Mouse (Mus musculus): ENCODE data around the gene Pigo. TPM values are rescaled to one million over a fixed set of nuclear protein-coding genes. Genes with fewer than 3 reads are reported as not detected.
A peak's percentile ranks its signal among the peaks of the same experiment; 100 is the strongest.

Gene Pigo
- polyA plus RNA-seq, 1 experiment from 2014 or later, result 17.3 TPM

GRCm38 (mm10) chr4:43033481-43033880 lies 7.9 kb upstream of the Pigo start:
- Histone ChIP-seq H3K36me3 (replicated peaks; ENCODE audit: control insufficient read depth, insufficient read depth, low read depth, low read length) (no peaks in the 10 kb centered on the region; the same call in 1 of the 2 replicates), H3K9me3 (replicated peaks; ENCODE audit: control insufficient read depth, low read length) (no peaks in the 10 kb centered on the region), H3K9ac (replicated peaks; ENCODE audit: low read length) (no peak overlapping the region), H3K4me2 (ENCODE audit: low read depth, low read length) (no peak overlapping the region), H3K27me3 (ENCODE audit: control insufficient read depth, insufficient read depth, low read length) (no peaks in the 10 kb centered on the region), H3K4me3 (ENCODE audit: low read depth, low read length) (no peak overlapping the region), H3K4me1 (ENCODE audit: control insufficient read depth, insufficient read depth, low read length) (no peaks in the 10 kb centered on the region), H3K27ac (replicated peaks; ENCODE audit: low read depth, low read length) (no peak overlapping the region)
- DNase-seq (ENCODE audit: low spot score) (no peak), ATAC-seq (replicated peaks; ENCODE audit: insufficient number of reproducible peaks, low FRiP score, low TSS enrichment, low read depth) (no peak)
- 83% methylated on average over 14 of the region's 14 CpGs for WGBS

DNA sequence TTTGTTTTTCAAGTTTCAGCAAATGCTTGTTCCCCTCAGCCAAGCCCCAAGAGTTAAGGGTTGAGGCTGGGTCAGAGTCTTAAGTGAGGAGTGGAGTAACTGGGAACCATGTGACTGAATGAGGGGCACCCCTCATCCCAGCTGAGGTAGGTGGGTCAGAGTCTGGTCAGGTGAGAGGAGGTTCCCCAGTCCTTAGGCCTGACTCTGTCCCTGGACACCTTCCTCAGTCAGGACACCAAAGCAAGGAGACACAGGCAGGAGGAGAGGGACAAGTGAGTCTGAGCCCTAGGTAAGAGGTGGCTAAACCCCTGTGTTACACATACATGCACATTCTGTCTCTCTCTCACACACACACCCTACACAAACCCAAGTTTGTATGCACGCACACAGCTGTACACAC lies 6.9 kb upstream of the Pigo start:
- 82% methylated on average over 1 of the region's 1 CpGs for WGBS
- DNase-seq (ENCODE audit: low spot score) (no peak), ATAC-seq (replicated peaks; ENCODE audit: insufficient number of reproducible peaks, low FRiP score, low TSS enrichment, low read depth) (no peak)
- no peak overlapping the region for H3K27ac ChIP-seq (replicated peaks; ENCODE audit: low read depth, low read length)
- no peaks in the 10 kb centered on the region for H3K27me3 ChIP-seq (ENCODE audit: control insufficient read depth, insufficient read depth, low read length)
- H3K9ac ChIP-seq (replicated peaks; ENCODE audit: low read length), result no peak overlapping the region
- H3K4me2 ChIP-seq (ENCODE audit: low read depth, low read length), result no peak overlapping the region
- no peak overlapping the region for H3K4me3 ChIP-seq (ENCODE audit: low read depth, low read length)
- no peaks in the 10 kb centered on the region for H3K4me1 ChIP-seq (ENCODE audit: control insufficient read depth, insufficient read depth, low read length)
- no peaks in the 10 kb centered on the region; the same call in 1 of the 2 replicates for H3K36me3 ChIP-seq (replicated peaks; ENCODE audit: control insufficient read depth, insufficient read depth, low read depth, low read length)
- H3K9me3 ChIP-seq (replicated peaks; ENCODE audit: control insufficient read depth, low read length), result no peaks in the 10 kb centered on the region

DNA sequence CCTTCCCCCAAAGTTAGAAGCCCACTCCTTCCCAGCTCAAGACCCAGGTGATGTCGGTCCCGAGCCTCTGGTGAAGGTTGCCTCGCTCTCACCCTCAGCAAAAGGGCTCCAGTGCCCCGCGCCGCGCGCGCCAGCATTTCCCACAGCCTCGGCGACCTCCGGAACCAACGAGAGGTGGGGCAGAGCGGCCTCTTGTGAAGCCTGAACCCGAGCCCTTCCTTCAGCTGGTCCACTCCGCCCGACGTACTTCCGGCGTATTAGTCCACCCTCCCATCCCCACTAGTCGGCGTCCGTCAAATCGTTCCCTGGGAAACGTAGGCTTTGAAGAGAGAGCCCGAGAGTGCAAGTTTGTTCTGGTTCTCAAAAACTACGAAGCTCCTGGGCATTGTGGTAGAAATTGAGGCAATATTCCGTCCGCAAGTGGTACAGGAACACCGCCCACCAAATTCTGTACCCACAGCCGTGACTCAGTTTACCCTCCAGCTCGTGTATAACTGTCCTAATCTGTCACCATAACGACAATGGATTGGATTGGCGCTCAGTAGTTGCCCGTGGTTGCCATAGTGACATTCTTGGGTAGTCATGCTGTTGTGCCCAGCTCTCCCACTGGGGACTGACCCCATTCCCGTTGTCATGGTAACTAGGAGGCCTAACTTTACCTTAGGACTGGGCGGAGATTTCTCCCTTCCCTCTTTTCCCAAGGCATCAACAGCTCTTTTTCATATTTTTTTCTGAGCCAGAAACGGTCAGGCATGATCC lies 5.8 kb upstream of the Pigo start, which contains the start of gene Stoml2:
Gene Stoml2, minus strand, starts transcription at position 474 of the 759 bp plus-strand sequence.
- under 1% methylated on average over 38 of the region's 38 CpGs for WGBS
- H3K9ac ChIP-seq (replicated peaks; ENCODE audit: low read length), result peak within 1 kb of the TSS; percentile 87
- H3K36me3 ChIP-seq (replicated peaks; ENCODE audit: control insufficient read depth, insufficient read depth, low read depth, low read length), result no peaks in the 10 kb centered on the region; the same call in 1 of the 2 replicates

DNA sequence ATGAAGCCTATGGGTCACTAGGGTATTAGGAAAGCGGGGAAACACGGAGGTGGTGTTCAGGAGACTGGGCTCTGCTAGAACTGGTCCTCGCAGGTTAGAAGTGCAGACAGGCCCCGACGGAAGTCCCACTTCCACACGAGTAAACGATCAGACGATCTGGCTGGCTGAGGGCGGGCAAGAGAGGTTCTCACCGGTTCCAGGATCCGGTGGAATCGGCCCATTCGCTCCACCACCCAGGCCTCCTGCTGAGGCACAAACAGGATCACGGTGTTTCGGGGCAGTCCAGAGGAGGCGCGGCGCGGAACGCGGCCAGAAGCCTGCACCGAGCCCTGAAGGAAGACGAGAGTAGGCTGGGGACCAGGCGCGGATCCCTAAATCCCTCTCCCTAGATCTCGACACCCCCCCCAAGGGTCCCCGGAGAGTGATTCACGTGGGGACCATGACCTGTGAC lies 5.2 kb upstream of the Pigo start:
- no peaks in the 10 kb centered on the region for H3K4me1 ChIP-seq (ENCODE audit: control insufficient read depth, insufficient read depth, low read length)
- peak overlapping the region; percentile 69 for H3K4me3 ChIP-seq (ENCODE audit: low read depth, low read length)
- peak overlapping the region; percentile 87 for H3K9ac ChIP-seq (replicated peaks; ENCODE audit: low read length)
- H3K27me3 ChIP-seq (ENCODE audit: control insufficient read depth, insufficient read depth, low read length), result no peaks in the 10 kb centered on the region
- H3K27ac ChIP-seq (replicated peaks; ENCODE audit: low read depth, low read length), result peak overlapping the region; percentile 72; the same call in 1 of the 2 replicates
- no peaks in the 10 kb centered on the region for H3K9me3 ChIP-seq (replicated peaks; ENCODE audit: control insufficient read depth, low read length)
- ATAC-seq (replicated peaks; ENCODE audit: insufficient number of reproducible peaks, low FRiP score, low TSS enrichment, low read depth) (peak; percentile 31), DNase-seq (ENCODE audit: low spot score) (no peak)
- 2% methylated on average over 28 of the region's 28 CpGs for WGBS
- peak overlapping the region; percentile 77 for H3K4me2 ChIP-seq (ENCODE audit: low read depth, low read length)
- no peaks in the 10 kb centered on the region; the same call in 1 of the 2 replicates for H3K36me3 ChIP-seq (replicated peaks; ENCODE audit: control insufficient read depth, insufficient read depth, low read depth, low read length)

More for the DNA sequence above, 5.8 kb upstream of the Pigo start, which contains the start of gene Stoml2:
- no peaks in the 10 kb centered on the region for H3K27me3 ChIP-seq (ENCODE audit: control insufficient read depth, insufficient read depth, low read length)
- H3K27ac ChIP-seq (replicated peaks; ENCODE audit: low read depth, low read length), result peak within 1 kb of the TSS; percentile 72
- H3K4me3 ChIP-seq (ENCODE audit: low read depth, low read length), result peak within 1 kb of the TSS; percentile 69
- H3K4me1 ChIP-seq (ENCODE audit: control insufficient read depth, insufficient read depth, low read length), result no peaks in the 10 kb centered on the region
- ATAC-seq (replicated peaks; ENCODE audit: insufficient number of reproducible peaks, low FRiP score, low TSS enrichment, low read depth) (peak; percentile 92), DNase-seq (ENCODE audit: low spot score) (peak; percentile 97)
- H3K4me2 ChIP-seq (ENCODE audit: low read depth, low read length), result peak within 1 kb of the TSS; percentile 77
- no peaks in the 10 kb centered on the region for H3K9me3 ChIP-seq (replicated peaks; ENCODE audit: control insufficient read depth, low read length)

- Histone ChIP-seq H3K4me2 (ENCODE audit: low read depth, low read length) (peak overlapping the region; percentile 77), H3K4me1 (ENCODE audit: control insufficient read depth, insufficient read depth, low read length) (no peaks in the 10 kb centered on the region), H3K36me3 (replicated peaks; ENCODE audit: control insufficient read depth, insufficient read depth, low read depth, low read length) (no peaks in the 10 kb centered on the region; the same call in 1 of the 2 replicates), H3K27ac (replicated peaks; ENCODE audit: low read depth, low read length) (no peak overlapping the region), H3K27me3 (ENCODE audit: control insufficient read depth, insufficient read depth, low read length) (no peaks in the 10 kb centered on the region), H3K9ac (replicated peaks; ENCODE audit: low read length) (peak overlapping the region; percentile 87), H3K4me3 (ENCODE audit: low read depth, low read length) (peak overlapping the region; percentile 69), H3K9me3 (replicated peaks; ENCODE audit: control insufficient read depth, low read length) (no peaks in the 10 kb centered on the region)
- ATAC-seq (replicated peaks; ENCODE audit: insufficient number of reproducible peaks, low FRiP score, low TSS enrichment, low read depth), result no peak
- no peak for DNase-seq (ENCODE audit: low spot score)
- WGBS, result 79% methylated on average over 9 of the region's 9 CpGs
Measured at GRCm38 (mm10) chr4:43030352-43030751, 4.7 kb upstream of the Pigo start.

GRCm38 (mm10) chr4:43029749-43030148 lies 4.1 kb upstream of the Pigo start:
- Histone ChIP-seq H3K4me2 (ENCODE audit: low read depth, low read length) (no peak overlapping the region), H3K4me1 (ENCODE audit: control insufficient read depth, insufficient read depth, low read length) (no peaks in the 10 kb centered on the region; the same call in 1 of the 2 replicates), H3K27ac (replicated peaks; ENCODE audit: low read depth, low read length) (no peak overlapping the region), H3K9me3 (replicated peaks; ENCODE audit: control insufficient read depth, low read length) (no peaks in the 10 kb centered on the region), H3K36me3 (replicated peaks; ENCODE audit: control insufficient read depth, insufficient read depth, low read depth, low read length) (no peaks in the 10 kb centered on the region; the same call in 1 of the 2 replicates), H3K9ac (replicated peaks; ENCODE audit: low read length) (no peak overlapping the region), H3K27me3 (ENCODE audit: control insufficient read depth, insufficient read depth, low read length) (no peaks in the 10 kb centered on the region), H3K4me3 (ENCODE audit: low read depth, low read length) (no peak overlapping the region)
- WGBS, result 95% methylated on average over 9 of the region's 9 CpGs
- DNase-seq (ENCODE audit: low spot score) (no peak), ATAC-seq (replicated peaks; ENCODE audit: insufficient number of reproducible peaks, low FRiP score, low TSS enrichment, low read depth) (no peak)

- DNase-seq (ENCODE audit: low spot score), result no peak
- 94% methylated on average over 7 of the region's 7 CpGs for WGBS
- Histone ChIP-seq H3K9ac (replicated peaks; ENCODE audit: low read length) (no peak overlapping the region), H3K4me2 (ENCODE audit: low read depth, low read length) (no peak overlapping the region), H3K4me1 (ENCODE audit: control insufficient read depth, insufficient read depth, low read length) (no peaks in the 10 kb centered on the region; the same call in 1 of the 2 replicates), H3K36me3 (replicated peaks; ENCODE audit: control insufficient read depth, insufficient read depth, low read depth, low read length) (no peaks in the 10 kb centered on the region; the same call in 1 of the 2 replicates), H3K27me3 (ENCODE audit: control insufficient read depth, insufficient read depth, low read length) (no peaks in the 10 kb centered on the region), H3K27ac (replicated peaks; ENCODE audit: low read depth, low read length) (no peak overlapping the region), H3K4me3 (ENCODE audit: low read depth, low read length) (no peak overlapping the region), H3K9me3 (replicated peaks; ENCODE audit: control insufficient read depth, low read length) (no peaks in the 10 kb centered on the region)
- ATAC-seq (replicated peaks; ENCODE audit: insufficient number of reproducible peaks, low FRiP score, low TSS enrichment, low read depth), result no peak
Measured at GRCm38 (mm10) chr4:43029121-43029520, 3.5 kb upstream of the Pigo start.

DNA sequence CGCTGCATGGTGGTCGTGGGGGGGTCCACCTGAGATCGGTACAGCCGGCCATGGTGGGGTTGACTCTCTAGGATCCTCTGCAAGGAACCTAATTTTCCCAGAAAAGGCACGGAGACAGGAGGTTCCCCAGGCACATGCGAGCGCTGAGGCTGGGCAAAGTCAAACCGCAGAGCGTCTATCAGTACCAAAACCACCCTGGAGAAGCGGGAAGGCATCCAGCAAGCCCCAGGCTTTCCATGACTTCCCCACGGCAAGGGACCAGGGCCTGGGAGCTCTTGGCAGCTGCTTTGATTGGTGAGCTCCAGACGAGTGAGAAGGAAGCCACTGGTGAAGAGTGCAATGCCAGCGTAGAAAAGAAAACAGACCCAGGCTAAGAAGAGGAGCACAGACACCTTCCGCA lies 946 bp downstream of the Pigo start:
- DNase-seq (ENCODE audit: low spot score), result no peak
- no peak for ATAC-seq (replicated peaks; ENCODE audit: insufficient number of reproducible peaks, low FRiP score, low TSS enrichment, low read depth)
- Histone ChIP-seq H3K9me3 (replicated peaks; ENCODE audit: control insufficient read depth, low read length) (no peaks in the 10 kb centered on the region), H3K9ac (replicated peaks; ENCODE audit: low read length) (peak overlapping the region; percentile 64), H3K4me1 (ENCODE audit: control insufficient read depth, insufficient read depth, low read length) (no peaks in the 10 kb centered on the region; the same call in 1 of the 2 replicates), H3K27ac (replicated peaks; ENCODE audit: low read depth, low read length) (no peak overlapping the region), H3K4me2 (ENCODE audit: low read depth, low read length) (peak overlapping the region; percentile 67), H3K4me3 (ENCODE audit: low read depth, low read length) (peak overlapping the region; percentile 65), H3K36me3 (replicated peaks; ENCODE audit: control insufficient read depth, insufficient read depth, low read depth, low read length) (peaks cover 6% of the 10 kb centered on the region), H3K27me3 (ENCODE audit: control insufficient read depth, insufficient read depth, low read length) (no peaks in the 10 kb centered on the region)
- 88% methylated on average over 14 of the region's 14 CpGs for WGBS

Measured in embryonic facial prominence, embryonic 11.5 days (tissue).